Mouse (Mus musculus): ENCODE measurements around the gene Adamts3. TPM values are rescaled to one million over a fixed set of nuclear protein-coding genes. Genes with fewer than 3 reads are reported as not detected.

Gene Adamts3
- 9.1 TPM for polyA plus RNA-seq (2015; fragmentation: Illumina TruSeq; extraction: RNeasy Lipid Tissue Mini Kit (QIAGEN cat#74804); ENCODE audit: low read depth, low replicate concordance)

DNA sequence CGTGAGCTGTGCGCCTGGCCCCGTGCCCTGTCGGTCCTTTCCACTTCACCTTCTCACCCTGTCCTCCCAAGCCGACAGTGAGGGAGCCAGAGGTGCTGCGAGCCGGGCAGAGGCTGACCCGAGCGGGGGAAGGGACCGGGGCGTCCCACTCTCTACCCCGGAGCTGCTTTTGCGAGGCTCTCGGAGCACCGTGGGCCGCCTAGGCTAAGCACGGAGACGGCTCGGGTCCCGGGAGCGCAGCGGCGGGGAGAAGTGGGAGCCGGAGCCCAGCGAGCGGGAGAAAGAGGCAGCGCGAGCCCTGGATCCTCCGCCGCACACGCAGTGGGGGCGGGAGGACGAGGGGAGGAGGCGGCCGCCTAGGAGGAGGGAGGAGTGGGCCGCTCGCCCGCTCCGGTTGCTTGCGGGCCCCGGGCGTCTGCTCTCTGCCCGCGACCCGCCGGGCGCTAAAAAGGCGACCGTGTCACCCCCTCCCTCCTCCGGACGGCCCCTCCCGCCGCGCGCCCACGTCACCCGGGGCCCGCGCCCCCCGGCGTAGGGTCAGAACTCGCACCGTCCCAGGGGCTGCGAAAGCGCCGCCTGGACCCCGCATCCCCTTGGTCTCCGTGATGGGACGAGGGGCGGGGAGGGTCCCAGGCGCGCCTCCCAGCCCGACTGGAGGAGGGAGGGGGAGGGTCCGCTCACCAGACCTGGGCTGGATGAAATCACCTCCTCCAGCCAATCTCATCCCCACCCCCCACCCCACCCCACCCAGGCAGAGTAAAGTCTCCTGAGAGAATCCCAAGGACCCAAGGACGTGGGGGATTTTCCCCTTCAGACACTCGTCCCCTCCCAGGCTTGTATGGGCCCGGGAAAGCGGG, at the start of gene Adamts3:
Gene Adamts3, minus strand, starts transcription at position 284 of the 857 bp plus-strand sequence.

